Mouse (Mus musculus) heart, embryonic 15.5 days (tissue): Measurements from ENCODE around the gene Itpr2. TPM values are rescaled to one million over a fixed set of nuclear protein-coding genes. Genes with fewer than 3 reads are reported as not detected.

Experiments used
- ATAC-seq: fragments of 200-750 bp; cut with Nextera tagmentation; replicated peaks from 2 replicates; pipeline ENCODE4 v1.8.0; 2017; ENCODE audit warnings: low read depth, moderate TSS enrichment; ENCODE audit not compliant: insufficient number of reproducible peaks, insufficient read depth, low FRiP score
- H3K27ac ChIP-seq: fragments of 300-500 bp; sonication (generic); 2 replicates; pipeline ENCODE4 v1.5.1; 2015; ENCODE audit warnings: mild to moderate bottlenecking, inconsistent platforms
- H3K27me3 ChIP-seq: fragments of 300-500 bp; sonication (generic); 2 replicates; pipeline ENCODE4 v1.6.1; 2015; ENCODE audit warnings: inconsistent platforms
- H3K36me3 ChIP-seq: fragments of 300-500 bp; sonication (generic); 2 replicates; pipeline ENCODE4 v1.6.1; 2015; ENCODE audit warnings: mild to moderate bottlenecking, inconsistent platforms
- H3K4me1 ChIP-seq: fragments of 300-500 bp; sonication (generic); replicated peaks from 2 replicates; pipeline ENCODE4 v1.6.1; 2015; ENCODE audit warnings: inconsistent platforms
- H3K4me2 ChIP-seq: fragments of 300-500 bp; sonication (generic); 2 replicates; pipeline ENCODE4 v1.6.1; 2015; ENCODE audit warnings: inconsistent platforms, mild to moderate bottlenecking, moderate library complexity
- H3K4me3 ChIP-seq: fragments of 300-500 bp; sonication (generic); 2 replicates; pipeline ENCODE4 v1.5.1; 2015; ENCODE audit warnings: mild to moderate bottlenecking, inconsistent platforms
- H3K9ac ChIP-seq: fragments of 300-500 bp; sonication (generic); 2 replicates; pipeline ENCODE4 v1.6.1; 2015; ENCODE audit warnings: mild to moderate bottlenecking, inconsistent platforms
- H3K9me3 ChIP-seq: fragments of 300-500 bp; sonication (generic); replicated peaks from 2 replicates; pipeline ENCODE4 v1.6.1; 2016; ENCODE audit warnings: inconsistent platforms
- WGBS: fragments of 180-500 bp; shearing (Covaris S2); methylation state at CpG from one replicate; pipeline ENCODE4 v1.1.7; 2015; ENCODE audit warnings: mixed read lengths; 5-methylcytosine and 5-hydroxymethylcytosine counted together
- polyA plus RNA-seq: library from polyadenylated mRNA; unstranded; fragments of >200 nt; fragmentation: Nextera tagmentation; extraction: Ambion mirVana; gene quantifications from 2 replicates; pipeline ENCODE4 v1.2.1, GENCODE M21; 2015

Itpr2 gene
- polyA plus RNA-seq, 1 experiment from 2014 or later: 39.2 TPM

- Histone ChIP-seq H3K9ac (no peak overlapping the region), H3K4me2 (no peak overlapping the region)
These were observed 192.7 kb downstream of the Itpr2 start for GRCm38 (mm10) chr6:146309335-146309734.

GRCm38 (mm10) chr6:146305995-146306394 lies 196.0 kb downstream of the Itpr2 start:
- 69% methylated on average over 3 of the region's 3 CpGs for whole genome bisulfite sequencing
- H3K27me3 ChIP-seq: no peaks in the 10 kb centered on the region
- ATAC-seq: no peak

More at GRCm38 (mm10) chr6:146309335-146309734, 192.7 kb downstream of the Itpr2 start:
- H3K36me3 ChIP-seq: peaks cover 23% of the 10 kb centered on the region; the same call in 1 of the 2 replicates
- H3K9me3 ChIP-seq: no peaks in the 10 kb centered on the region
- H3K27me3 ChIP-seq: no peaks in the 10 kb centered on the region
- ATAC-seq: no peak
- 61% methylated on average over 1 of the region's 1 CpGs for WGBS
- peaks cover 8% of the 10 kb centered on the region; the same call in 1 of the 2 replicates for H3K4me1 ChIP-seq
- H3K4me3 ChIP-seq: no peak overlapping the region
- no peak overlapping the region for H3K27ac ChIP-seq

GRCm38 (mm10) chr6:146304088-146304487 lies 197.9 kb downstream of the Itpr2 start:
- ATAC-seq: no peak
- 89% methylated on average over 11 of the region's 11 CpGs for WGBS
- no peaks in the 10 kb centered on the region for H3K27me3 ChIP-seq
- no peak overlapping the region for H3K4me2 ChIP-seq
- H3K9ac ChIP-seq: no peak overlapping the region
- H3K4me1 ChIP-seq: peaks cover 12% of the 10 kb centered on the region; the same call in 1 of the 2 replicates
- H3K36me3 ChIP-seq: no peaks in the 10 kb centered on the region
- H3K9me3 ChIP-seq: no peaks in the 10 kb centered on the region
- H3K4me3 ChIP-seq: no peak overlapping the region
- H3K27ac ChIP-seq: no peak overlapping the region

More at GRCm38 (mm10) chr6:146305995-146306394, 196.0 kb downstream of the Itpr2 start:
- Histone ChIP-seq H3K4me3 (no peak overlapping the region), H3K27ac (no peak overlapping the region), H3K9me3 (no peaks in the 10 kb centered on the region), H3K9ac (no peak overlapping the region), H3K4me2 (no peak overlapping the region), H3K4me1 (peaks cover 13% of the 10 kb centered on the region; the same call in 1 of the 2 replicates), H3K36me3 (no peaks in the 10 kb centered on the region)

- Histone ChIP-seq H3K36me3 (peaks cover 4% of the 10 kb centered on the region; the same call in 1 of the 2 replicates), H3K4me1 (peaks cover 12% of the 10 kb centered on the region; the same call in 1 of the 2 replicates), H3K27me3 (no peaks in the 10 kb centered on the region), H3K9me3 (no peaks in the 10 kb centered on the region), H3K9ac (no peak overlapping the region), H3K4me3 (no peak overlapping the region), H3K27ac (no peak overlapping the region), H3K4me2 (no peak overlapping the region)
- no peak for ATAC-seq
- 54% methylated on average over 2 of the region's 2 CpGs for WGBS
These were observed 198.7 kb downstream of the Itpr2 start for GRCm38 (mm10) chr6:146303336-146303735.

GRCm38 (mm10) chr6:146302574-146303130 lies 199.4 kb downstream of the Itpr2 start:
- no peak overlapping the region for H3K4me3 ChIP-seq
- peaks cover 12% of the 10 kb centered on the region; the same call in 1 of the 2 replicates for H3K4me1 ChIP-seq
- H3K9me3 ChIP-seq: no peaks in the 10 kb centered on the region
- H3K9ac ChIP-seq: no peak overlapping the region
- H3K4me2 ChIP-seq: no peak overlapping the region
- no peaks in the 10 kb centered on the region for H3K27me3 ChIP-seq
- no peak for ATAC-seq
- 81% methylated on average over 8 of the region's 8 CpGs for WGBS
- H3K36me3 ChIP-seq: peaks cover 4% of the 10 kb centered on the region; the same call in 1 of the 2 replicates
- no peak overlapping the region for H3K27ac ChIP-seq

- H3K27me3 ChIP-seq: no peaks in the 10 kb centered on the region
- no peak overlapping the region for H3K4me3 ChIP-seq
- H3K9me3 ChIP-seq: no peaks in the 10 kb centered on the region
- no peak overlapping the region for H3K9ac ChIP-seq
- peaks cover 12% of the 10 kb centered on the region; the same call in 1 of the 2 replicates for H3K4me1 ChIP-seq
- H3K27ac ChIP-seq: no peak overlapping the region
- WGBS: 57% methylated on average over 3 of the region's 3 CpGs
- H3K4me2 ChIP-seq: no peak overlapping the region
- H3K36me3 ChIP-seq: peaks cover 4% of the 10 kb centered on the region; the same call in 1 of the 2 replicates
- no peak for ATAC-seq
These were observed 199.9 kb downstream of the Itpr2 start for GRCm38 (mm10) chr6:146302101-146302500.

GRCm38 (mm10) chr6:146300961-146301360 lies 201.1 kb downstream of the Itpr2 start:
- H3K4me1 ChIP-seq: peaks cover 12% of the 10 kb centered on the region; the same call in 1 of the 2 replicates
- H3K27me3 ChIP-seq: no peaks in the 10 kb centered on the region
- H3K4me2 ChIP-seq: no peak overlapping the region
- no peak for ATAC-seq
- no peak overlapping the region for H3K4me3 ChIP-seq
- H3K9me3 ChIP-seq: no peaks in the 10 kb centered on the region
- H3K27ac ChIP-seq: no peak overlapping the region
- no peak overlapping the region for H3K9ac ChIP-seq
- H3K36me3 ChIP-seq: peaks cover 4% of the 10 kb centered on the region; the same call in 1 of the 2 replicates

- Histone ChIP-seq H3K4me2 (no peak overlapping the region), H3K9ac (no peak overlapping the region), H3K27ac (no peak overlapping the region), H3K9me3 (no peaks in the 10 kb centered on the region), H3K27me3 (no peaks in the 10 kb centered on the region), H3K36me3 (peaks cover 6% of the 10 kb centered on the region; the same call in 1 of the 2 replicates), H3K4me3 (no peak overlapping the region), H3K4me1 (peaks cover 9% of the 10 kb centered on the region; the same call in 1 of the 2 replicates)
- no peak for ATAC-seq
These were observed 203.3 kb downstream of the Itpr2 start for GRCm38 (mm10) chr6:146298712-146299111.

GRCm38 (mm10) chr6:146291036-146291435 lies 211.0 kb downstream of the Itpr2 start:
- Histone ChIP-seq H3K4me3 (no peak overlapping the region), H3K4me1 (no peaks in the 10 kb centered on the region), H3K9ac (no peak overlapping the region), H3K27ac (no peak overlapping the region), H3K4me2 (no peak overlapping the region), H3K9me3 (no peaks in the 10 kb centered on the region), H3K27me3 (no peaks in the 10 kb centered on the region), H3K36me3 (peaks cover 15% of the 10 kb centered on the region)
- ATAC-seq: no peak
- whole genome bisulfite sequencing: 94% methylated on average over 10 of the region's 10 CpGs

GRCm38 (mm10) chr6:146289801-146290200 lies 212.2 kb downstream of the Itpr2 start:
- WGBS: 72% methylated on average over 10 of the region's 10 CpGs
- Histone ChIP-seq H3K4me1 (no peaks in the 10 kb centered on the region), H3K9ac (no peak overlapping the region), H3K27me3 (no peaks in the 10 kb centered on the region), H3K4me3 (no peak overlapping the region), H3K4me2 (no peak overlapping the region), H3K36me3 (peaks cover 15% of the 10 kb centered on the region), H3K9me3 (no peaks in the 10 kb centered on the region), H3K27ac (no peak overlapping the region)
- ATAC-seq: no peak

GRCm38 (mm10) chr6:146288266-146288665 lies 213.8 kb downstream of the Itpr2 start:
- H3K27me3 ChIP-seq: no peaks in the 10 kb centered on the region
- ATAC-seq: no peak
- no peaks in the 10 kb centered on the region for H3K4me1 ChIP-seq
- H3K27ac ChIP-seq: no peak overlapping the region
- H3K9me3 ChIP-seq: no peaks in the 10 kb centered on the region
- H3K4me3 ChIP-seq: no peak overlapping the region
- 87% methylated on average over 5 of the region's 5 CpGs for WGBS
- H3K36me3 ChIP-seq: peaks cover 8% of the 10 kb centered on the region
- H3K4me2 ChIP-seq: no peak overlapping the region
- no peak overlapping the region for H3K9ac ChIP-seq
